Mouse (Mus musculus) testis, adult 2 months (tissue): ENCODE measurements around the gene Rex1bd.

Experiments used
- CTCF ChIP-seq: fragments of 200-500 bp; IDR thresholded peaks from 2 replicates; pipeline ENCODE4 v1.5.1; 2012; ENCODE audit warnings: low read depth, mild to moderate bottlenecking, inconsistent platforms, low read length, moderate library complexity; ENCODE audit not compliant: control insufficient read depth, insufficient read depth, insufficient replicate concordance
- POLR2A ChIP-seq: fragments of 200-500 bp; IDR thresholded peaks from 2 replicates; pipeline ENCODE4 v1.6.1; 2012; ENCODE audit warnings: low read depth, mild to moderate bottlenecking, inconsistent platforms, low read length, moderate library complexity; ENCODE audit not compliant: control insufficient read depth

DNA sequence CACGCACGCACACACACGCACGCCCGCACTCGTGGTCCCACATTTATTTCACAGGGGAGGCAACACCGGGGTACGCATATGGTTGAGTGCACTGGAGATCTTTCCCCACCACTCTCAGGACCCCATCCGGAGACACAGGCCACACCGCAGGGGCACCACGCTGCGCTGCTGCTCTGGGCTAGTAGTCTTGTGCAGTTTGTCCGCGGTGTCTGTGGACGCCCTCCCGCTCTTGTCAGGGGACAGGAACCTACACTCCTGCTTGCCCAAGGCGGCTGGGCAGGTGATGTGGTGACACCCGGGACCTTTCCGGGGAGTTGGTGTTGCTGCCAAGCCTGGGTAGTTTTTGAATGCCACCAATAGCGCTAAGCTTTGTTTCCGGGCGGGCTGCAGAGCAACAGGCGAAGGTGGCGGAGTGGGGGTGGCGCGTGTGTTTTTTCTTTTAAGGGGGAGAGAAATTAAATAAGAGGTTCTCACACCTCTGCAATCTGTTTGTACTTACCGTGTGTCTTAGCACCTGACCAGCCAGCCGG, 12.1 kb downstream of the Rex1bd start:
- TF ChIP-seq CTCF (no peak), POLR2A (no peak)
